Mouse (Mus musculus): ENCODE results near the gene Fbl. TPM values are rescaled to one million over a fixed set of nuclear protein-coding genes. Genes with fewer than 3 reads are reported as not detected.
"Not testable (repeated sequence)": the region's sequence is repeated elsewhere in the genome, so short reads cannot be mapped to it uniquely, and the experiment has no call there.

Gene Fbl
- polyA plus RNA-seq, 3 experiments from 2014 or later, result 37.8 to 61.3 (median 61.2) TPM

GRCm38 (mm10) chr7:28195414-28196098 is 26.0 kb downstream of the Fbl start:
- no peak for ATAC-seq

- ATAC-seq, result no peak
Observed at GRCm38 (mm10) chr7:28196528-28196927, 27.0 kb downstream of the Fbl start.

- ATAC-seq, result no peak
Observed at GRCm38 (mm10) chr7:28199054-28199453, 29.5 kb downstream of the Fbl start.

- no peak for ATAC-seq
Observed at GRCm38 (mm10) chr7:28203207-28204108, 33.9 kb downstream of the Fbl start.

- no peak for ATAC-seq
Observed at GRCm38 (mm10) chr7:28206044-28206600, 36.6 kb downstream of the Fbl start.

- ATAC-seq, result peak; percentile 28
Observed at GRCm38 (mm10) chr7:28208396-28208987, 39.0 kb downstream of the Fbl start.

- ATAC-seq, result peak; percentile 75
Observed at GRCm38 (mm10) chr7:28208988-28209508, 39.5 kb downstream of the Fbl start.

- no peak for ATAC-seq
Observed at GRCm38 (mm10) chr7:28210731-28211130, 41.2 kb downstream of the Fbl start.

GRCm38 (mm10) chr7:28214142-28214541 is 44.6 kb downstream of the Fbl start:
- ATAC-seq, result peak; percentile 60

- ATAC-seq, result not testable (repeated sequence)
Observed at GRCm38 (mm10) chr7:28215950-28216349, 46.4 kb downstream of the Fbl start.

GRCm38 (mm10) chr7:28217811-28218210 is 48.3 kb downstream of the Fbl start:
- not testable (repeated sequence) for ATAC-seq

GRCm38 (mm10) chr7:28218951-28219740 is 49.6 kb downstream of the Fbl start:
- ATAC-seq, result not testable (repeated sequence)

GRCm38 (mm10) chr7:28226836-28227235 is 57.3 kb downstream of the Fbl start:
- ATAC-seq, result not testable (repeated sequence)

- not testable (repeated sequence) for ATAC-seq
Observed at GRCm38 (mm10) chr7:28227421-28227820, 57.9 kb downstream of the Fbl start.

Other genes starting within 250 kb of the Fbl start
- gene Zfp974, start 240.2 kb upstream of the Fbl start, polyA plus RNA-seq (2017; shearing (Covaris generic)), result 1 to 10 TPM; 3.5 to 9.8 (median 7.0) TPM
- gene Zfp780b, start 190.5 kb upstream of the Fbl start, polyA plus RNA-seq (2017; shearing (Covaris generic)), result 10 to 100 TPM; 31.7 to 39.9 (median 33.7) TPM
- 1 to 10 TPM; 5.0 to 6.4 (median 5.9) TPM for gene Zfp850, start 155.6 kb upstream of the Fbl start, polyA plus RNA-seq (2017; shearing (Covaris generic))
- gene Psmc4, start 119.6 kb upstream of the Fbl start, polyA plus RNA-seq (2017; shearing (Covaris generic)), result 100 to 1,000 TPM; 176 to 203 (median 189) TPM
- gene Fcgbp, start 98.5 kb upstream of the Fbl start, polyA plus RNA-seq (2017; shearing (Covaris generic)), result not detected
- gene 9530053A07Rik, start 40.2 kb upstream of the Fbl start, polyA plus RNA-seq (2017; shearing (Covaris generic)), result not detected
- gene Dyrk1b, start 9.8 kb downstream of the Fbl start, polyA plus RNA-seq (2017; shearing (Covaris generic)), result 1 to 10 TPM in 2 of 3 experiments, under 1 TPM in 1; 0.95 to 1.8 (median 1.3) TPM
- gene Eid2, start 98.2 kb downstream of the Fbl start, polyA plus RNA-seq (2017; shearing (Covaris generic)), result under 1 TPM; 0.25 to 0.84 (median 0.81) TPM
- gene Eid2b, start 108.0 kb downstream of the Fbl start, polyA plus RNA-seq (2017; shearing (Covaris generic)), result 1 to 10 TPM in 1 of 3 experiments, under 1 TPM in 2; 0.34 to 1.7 (median 0.44) TPM
- not detected for gene Selenov, start 121.5 kb downstream of the Fbl start, polyA plus RNA-seq (2017; shearing (Covaris generic))
- not detected for gene Dll3, start 132.5 kb downstream of the Fbl start, polyA plus RNA-seq (2017; shearing (Covaris generic))
- gene Timm50, start 142.4 kb downstream of the Fbl start, polyA plus RNA-seq (2017; shearing (Covaris generic)), result 10 to 100 TPM; 27.6 to 39.1 (median 36.4) TPM
- gene Supt5, start 169.0 kb downstream of the Fbl start, polyA plus RNA-seq (2017; shearing (Covaris generic)), result 100 to 1,000 TPM in 2 of 3 experiments, 10 to 100 TPM in 1; 95.7 to 122 (median 120) TPM
- gene Rps16, start 180.9 kb downstream of the Fbl start, polyA plus RNA-seq (2017; shearing (Covaris generic)), result 1,000 to 10,000 TPM in 2 of 3 experiments, 100 to 1,000 TPM in 1; 937 to 1,605 (median 1,546) TPM
- gene Plekhg2, start 202.9 kb downstream of the Fbl start, polyA plus RNA-seq (2017; shearing (Covaris generic)), result 100 to 1,000 TPM in 1 of 3 experiments, 10 to 100 TPM in 2; 48.5 to 102 (median 74.0) TPM
- gene Zfp36, start 210.5 kb downstream of the Fbl start, polyA plus RNA-seq (2017; shearing (Covaris generic)), result 100 to 1,000 TPM; 100 to 211 (median 148) TPM
- gene Med29, start 223.0 kb downstream of the Fbl start, polyA plus RNA-seq (2017; shearing (Covaris generic)), result 10 to 100 TPM; 26.2 to 33.0 (median 32.5) TPM
- 10 to 100 TPM; 46.2 to 59.4 (median 51.8) TPM for gene Paf1, start 223.2 kb downstream of the Fbl start, polyA plus RNA-seq (2017; shearing (Covaris generic))

Measured in inflammation-experienced regulatory T-cells, adult 6 months (primary cell).